Mouse (Mus musculus) heart, embryonic 16.5 days (tissue): ENCODE results near the gene Trim26. TPM values are rescaled to one million over a fixed set of nuclear protein-coding genes. Genes with fewer than 3 reads are reported as not detected.

Experiments used
- ATAC-seq: fragments of 200-750 bp; cut with Nextera tagmentation; replicated peaks from 2 replicates; pipeline ENCODE4 v1.8.0; 2017; ENCODE audit warnings: moderate number of reproducible peaks; ENCODE audit not compliant: insufficient read depth, low FRiP score; ENCODE audit errors: extremely low read depth
- H3K27ac ChIP-seq: fragments of 300-500 bp; sonication (generic); 2 replicates; pipeline ENCODE4 v1.5.1; 2014; ENCODE audit warnings: mild to moderate bottlenecking, low read length, control low read depth, moderate library complexity
- H3K27me3 ChIP-seq: fragments of 300-500 bp; sonication (generic); 2 replicates; pipeline ENCODE4 v1.6.1; 2014; ENCODE audit warnings: low read length, mixed read lengths; ENCODE audit not compliant: control insufficient read depth, insufficient read depth
- H3K36me3 ChIP-seq: fragments of 300-500 bp; sonication (generic); 2 replicates; pipeline ENCODE4 v1.6.1; 2014; ENCODE audit not compliant: control insufficient read depth, insufficient read depth
- H3K4me1 ChIP-seq: fragments of 300-500 bp; sonication (generic); 2 replicates; pipeline ENCODE4 v1.6.1; 2014; ENCODE audit warnings: low read length, mixed read lengths; ENCODE audit not compliant: control insufficient read depth, insufficient read depth
- H3K4me2 ChIP-seq: fragments of 300-500 bp; sonication (generic); 2 replicates; pipeline ENCODE4 v1.6.1; 2014; ENCODE audit warnings: low read depth, mild to moderate bottlenecking, control low read depth, low read length
- H3K4me3 ChIP-seq: fragments of 300-500 bp; sonication (generic); 2 replicates; pipeline ENCODE4 v1.5.1; 2014; ENCODE audit warnings: mild to moderate bottlenecking, control low read depth, low read length
- H3K9ac ChIP-seq: fragments of 300-500 bp; sonication (generic); 2 replicates; pipeline ENCODE4 v1.6.1; 2014; ENCODE audit warnings: low read length, control low read depth
- H3K9me3 ChIP-seq: fragments of 300-500 bp; sonication (generic); replicated peaks from 2 replicates; pipeline ENCODE4 v1.6.1; 2016; ENCODE audit warnings: low read length; ENCODE audit not compliant: control insufficient read depth
- WGBS: fragments of 180-500 bp; shearing (Covaris S2); extraction: QIAGEN DNeasy Blood & Tissue Kit; methylation state at CpG from one replicate; pipeline ENCODE4 v1.1.7; 2014; 5-methylcytosine and 5-hydroxymethylcytosine counted together
- polyA plus RNA-seq: library from polyadenylated mRNA; unstranded; fragments of >200 nt; fragmentation: Nextera tagmentation; extraction: Ambion mirVana; gene quantifications from 2 replicates; pipeline ENCODE4 v1.2.1, GENCODE M21; 2015

Gene Trim26
- polyA plus RNA-seq, 1 experiment from 2014 or later = 23.7 TPM

DNA sequence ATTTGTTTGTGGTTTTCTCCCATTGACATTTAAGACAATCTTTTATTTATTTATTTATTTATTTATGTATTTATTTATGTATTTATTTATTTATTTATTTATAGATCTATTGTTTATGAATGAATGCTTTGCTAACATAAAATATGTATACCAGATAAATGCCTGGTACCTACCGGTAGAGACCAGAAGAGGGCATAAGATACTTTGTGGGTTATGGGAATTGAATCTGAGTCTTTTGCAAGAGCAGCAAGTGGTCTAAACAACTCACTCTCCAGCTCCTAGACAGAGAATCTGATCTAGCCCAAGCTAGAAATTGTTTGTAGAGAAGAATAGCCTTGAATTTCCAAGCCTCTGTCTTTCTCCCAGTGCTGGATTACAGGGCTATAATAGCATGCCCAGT, 63.8 kb downstream of the Trim26 start:
- Histone ChIP-seq H3K9ac (no peak overlapping the region), H3K36me3 (no peaks in the 10 kb centered on the region), H3K4me2 (no peak overlapping the region), H3K4me1 (no peaks in the 10 kb centered on the region), H3K9me3 (no peaks in the 10 kb centered on the region), H3K27ac (no peak overlapping the region), H3K4me3 (no peak overlapping the region), H3K27me3 (no peaks in the 10 kb centered on the region)
- ATAC-seq = no peak
- 31% methylated on average over 1 of the region's 1 CpGs for WGBS

DNA sequence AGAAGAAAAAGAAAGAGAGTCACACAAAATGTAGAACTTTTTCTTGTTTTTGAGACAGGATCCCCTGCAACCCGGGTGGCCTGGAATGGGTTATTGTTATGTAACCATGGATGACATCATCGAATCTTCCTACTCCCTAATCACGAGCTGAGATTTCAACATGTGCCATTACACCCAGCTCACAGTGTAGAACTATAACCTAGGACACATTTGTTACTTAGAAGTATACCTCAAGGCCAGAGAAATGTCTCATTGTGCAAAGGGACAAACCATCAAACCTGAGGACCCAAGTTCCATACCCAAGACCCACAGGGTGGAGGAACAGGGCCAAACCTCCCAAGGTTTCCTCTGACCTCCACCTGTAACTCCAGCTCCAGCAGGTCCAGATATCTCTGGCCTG, 66.7 kb downstream of the Trim26 start:
- H3K4me1 ChIP-seq = no peaks in the 10 kb centered on the region
- no peak overlapping the region for H3K4me3 ChIP-seq
- no peak overlapping the region for H3K27ac ChIP-seq
- H3K9ac ChIP-seq = no peak overlapping the region
- 59% methylated on average over 3 of the region's 3 CpGs for whole genome bisulfite sequencing
- H3K36me3 ChIP-seq = no peaks in the 10 kb centered on the region
- no peaks in the 10 kb centered on the region for H3K9me3 ChIP-seq
- no peak for ATAC-seq
- H3K27me3 ChIP-seq = no peaks in the 10 kb centered on the region; the same call in 1 of the 2 replicates
- no peak overlapping the region for H3K4me2 ChIP-seq

DNA sequence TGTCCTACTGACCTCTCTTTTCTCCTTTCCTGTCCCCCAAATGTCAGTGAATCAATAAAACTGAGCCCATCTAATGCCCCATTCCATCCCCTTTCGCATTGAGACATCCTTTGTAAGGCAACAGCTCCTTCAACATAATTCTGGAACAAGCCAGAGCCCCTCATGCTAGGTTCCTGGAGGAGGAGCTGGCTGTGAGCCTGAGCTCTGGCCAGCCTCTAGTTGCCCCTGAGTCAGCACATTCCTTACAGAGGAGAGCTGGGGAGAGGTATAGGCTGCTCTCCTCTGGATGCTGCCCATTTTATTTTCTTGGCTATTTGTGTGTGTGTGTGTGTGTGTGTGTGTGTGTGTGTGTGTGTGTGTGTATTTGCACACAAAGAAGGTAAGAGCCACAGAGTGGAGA, 71.3 kb downstream of the Trim26 start:
- ATAC-seq = no peak
- WGBS = 42% methylated on average over 1 of the region's 1 CpGs
- H3K27ac ChIP-seq = no peak overlapping the region
- no peak overlapping the region for H3K9ac ChIP-seq
- no peak overlapping the region for H3K4me3 ChIP-seq
- H3K4me1 ChIP-seq = no peaks in the 10 kb centered on the region
- no peaks in the 10 kb centered on the region for H3K36me3 ChIP-seq
- H3K9me3 ChIP-seq = no peaks in the 10 kb centered on the region
- peaks cover 9% of the 10 kb centered on the region for H3K27me3 ChIP-seq
- H3K4me2 ChIP-seq = no peak overlapping the region

Other genes with a start within 250 kb of the Trim26 start
- gene H2-M9, start 194.5 kb upstream of the Trim26 start, polyA plus RNA-seq = not detected in 2 replicates
- gene H2-M1, start 164.9 kb upstream of the Trim26 start, polyA plus RNA-seq = not detected in 2 replicates
- gene H2-M10.5, start 64.2 kb upstream of the Trim26 start, polyA plus RNA-seq = not detected in 2 replicates
- not detected in 2 replicates for gene H2-M10.6, start 25.0 kb upstream of the Trim26 start, polyA plus RNA-seq
- gene Trim15, start 30.1 kb downstream of the Trim26 start, polyA plus RNA-seq = 0.13 TPM in 1 of 2 replicates, not detected in the other
- gene Trim10, start 32.4 kb downstream of the Trim26 start, polyA plus RNA-seq = 5.8 and 6.1 TPM in 2 replicates
- 0.11 TPM in 1 of 2 replicates, not detected in the other for gene Trim40, start 53.0 kb downstream of the Trim26 start, polyA plus RNA-seq
- gene Trim31, start 61.0 kb downstream of the Trim26 start, polyA plus RNA-seq = 0.13 TPM in 1 of 2 replicates, not detected in the other
- gene Rnf39, start 105.8 kb downstream of the Trim26 start, polyA plus RNA-seq = 0.22 and 0.40 TPM in 2 replicates
- 81.2 and 81.4 TPM in 2 replicates for gene Ppp1r11, start 114.6 kb downstream of the Trim26 start, polyA plus RNA-seq
- gene Znrd1, start 121.4 kb downstream of the Trim26 start, polyA plus RNA-seq = 41.6 and 43.7 TPM in 2 replicates
- gene Znrd1as, start 121.5 kb downstream of the Trim26 start, polyA plus RNA-seq = 7.8 and 9.3 TPM in 2 replicates
- not detected in 2 replicates for gene 2410137M14Rik, start 144.1 kb downstream of the Trim26 start, polyA plus RNA-seq
- gene H2-M5, start 152.4 kb downstream of the Trim26 start, polyA plus RNA-seq = 0.30 and 0.37 TPM in 2 replicates
- gene Zfp57, start 164.0 kb downstream of the Trim26 start, polyA plus RNA-seq = 30.3 and 31.9 TPM in 2 replicates
- gene Mog, start 186.3 kb downstream of the Trim26 start, polyA plus RNA-seq = not detected in 2 replicates
- gene Gabbr1, start 208.8 kb downstream of the Trim26 start, polyA plus RNA-seq = 3.7 and 4.1 TPM in 2 replicates